Mouse (Mus musculus) lung, embryonic 16.5 days (tissue): Measurements from ENCODE around the gene Rnf220. TPM values are rescaled to one million over a fixed set of nuclear protein-coding genes. Genes with fewer than 3 reads are reported as not detected.

Source experiments
- ATAC-seq: fragments of 200-750 bp; cut with Nextera tagmentation; 2 replicates; pipeline ENCODE4 v1.8.0; 2017; ENCODE audit warnings: low read depth, mild to moderate bottlenecking, moderate library complexity
- H3K27ac ChIP-seq: fragments of 300-500 bp; sonication (generic); 2 replicates; pipeline ENCODE4 v1.5.1; 2014; ENCODE audit warnings: mild to moderate bottlenecking, control low read depth, low read length
- H3K27me3 ChIP-seq: fragments of 300-500 bp; sonication (generic); 2 replicates; pipeline ENCODE4 v1.6.1; 2014; ENCODE audit warnings: low read depth, low read length, mixed read lengths; ENCODE audit not compliant: control insufficient read depth, insufficient read depth
- H3K36me3 ChIP-seq: fragments of 300-500 bp; sonication (generic); 2 replicates; pipeline ENCODE4 v1.6.1; 2014; ENCODE audit warnings: low read length; ENCODE audit not compliant: control insufficient read depth, insufficient read depth
- H3K4me1 ChIP-seq: fragments of 300-500 bp; sonication (generic); replicated peaks from 2 replicates; pipeline ENCODE4 v1.6.1; 2014; ENCODE audit warnings: low read length, mixed read lengths; ENCODE audit not compliant: control insufficient read depth, insufficient read depth
- H3K4me2 ChIP-seq: fragments of 300-500 bp; sonication (generic); 2 replicates; pipeline ENCODE4 v1.6.1; 2014; ENCODE audit warnings: low read depth, low read length, control low read depth
- H3K4me3 ChIP-seq: fragments of 300-500 bp; sonication (generic); 2 replicates; pipeline ENCODE4 v1.5.1; 2014; ENCODE audit warnings: mild to moderate bottlenecking, low read length, control low read depth
- H3K9ac ChIP-seq: fragments of 300-500 bp; sonication (generic); 2 replicates; pipeline ENCODE4 v1.6.1; 2014; ENCODE audit warnings: low read length, control low read depth
- H3K9me3 ChIP-seq: fragments of 300-500 bp; sonication (generic); 2 replicates; pipeline ENCODE4 v1.6.1; 2016; ENCODE audit warnings: low read length; ENCODE audit not compliant: control insufficient read depth
- WGBS: fragments of 180-500 bp; shearing (Covaris S2); extraction: QIAGEN DNeasy Blood & Tissue Kit; methylation state at CpG from one replicate; pipeline ENCODE4 v1.1.7; 2014; 5-methylcytosine and 5-hydroxymethylcytosine counted together
- polyA plus RNA-seq: library from polyadenylated mRNA; unstranded; fragments of >200 nt; fragmentation: Nextera tagmentation; extraction: Ambion mirVana; gene quantifications from 2 replicates; pipeline ENCODE4 v1.2.1, GENCODE M21; 2015

Gene Rnf220
- polyA plus RNA-seq, 1 experiment from 2014 or later, result 61.5 TPM

DNA sequence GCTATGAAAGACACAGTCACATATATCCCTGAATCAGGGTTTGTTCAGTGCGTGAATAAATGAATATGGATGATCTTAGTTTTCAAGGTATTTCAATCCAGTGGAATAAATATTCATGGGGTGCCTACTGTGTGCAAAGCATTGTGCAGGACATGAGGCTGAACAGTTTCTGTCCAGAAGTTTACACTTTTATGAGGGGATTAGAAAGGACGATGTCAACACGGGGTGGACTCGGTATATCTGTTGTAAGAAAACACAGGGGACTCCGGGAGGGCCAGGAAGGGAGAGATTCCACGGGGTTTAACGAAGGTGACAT is 135.3 kb downstream of the Rnf220 start:
- Histone ChIP-seq H3K27ac (no peak overlapping the region), H3K36me3 (no peaks in the 10 kb centered on the region), H3K9me3 (no peaks in the 10 kb centered on the region), H3K4me1 (no peaks in the 10 kb centered on the region), H3K27me3 (no peaks in the 10 kb centered on the region), H3K9ac (no peak overlapping the region), H3K4me2 (no peak overlapping the region), H3K4me3 (no peak overlapping the region)
- WGBS, result 46% methylated on average over 7 of the region's 7 CpGs
- no peak for ATAC-seq

DNA sequence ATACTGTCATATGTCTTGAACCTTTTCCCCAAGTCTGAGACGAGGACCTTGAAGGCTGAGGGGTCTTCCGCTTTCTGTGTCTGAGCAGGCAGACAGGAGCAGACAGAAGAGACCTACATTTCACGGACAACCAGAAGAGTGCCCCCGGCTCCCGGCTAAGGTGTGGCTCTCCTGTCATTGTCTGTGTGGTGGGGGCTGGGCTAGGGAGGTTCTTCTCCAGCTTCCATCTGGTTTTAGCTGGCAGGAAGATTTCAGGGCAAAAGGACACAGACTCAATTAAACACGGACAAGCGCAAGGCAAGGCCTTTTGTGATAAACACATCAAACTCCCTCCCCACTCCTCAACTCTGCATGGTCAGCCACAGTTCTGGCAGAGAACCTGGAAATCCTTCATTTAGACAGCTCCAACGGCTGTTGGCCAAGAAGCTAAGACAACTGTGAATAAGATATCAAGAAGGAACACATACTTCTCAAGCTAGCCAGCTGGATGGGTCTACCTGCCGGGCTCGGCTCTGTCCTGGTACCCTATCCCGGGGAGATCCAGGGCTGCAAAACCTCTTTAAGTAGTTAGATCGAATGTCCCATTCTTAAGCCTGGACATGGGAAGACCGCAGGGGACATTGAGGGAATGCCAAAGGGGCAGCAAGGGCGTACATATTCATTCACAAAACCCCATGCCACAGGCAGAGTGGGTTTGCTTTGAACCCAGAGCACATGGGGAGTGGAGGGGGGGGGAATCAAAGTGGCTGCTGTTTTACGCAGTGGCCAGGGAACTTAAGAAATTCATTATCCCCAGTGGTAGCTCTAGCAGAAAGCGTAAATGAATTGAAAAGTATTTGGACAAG is 135.9 kb downstream of the Rnf220 start:
- WGBS, result 49% methylated on average over 16 of the region's 16 CpGs
- no peaks in the 10 kb centered on the region for H3K27me3 ChIP-seq
- ATAC-seq, result no peak

DNA sequence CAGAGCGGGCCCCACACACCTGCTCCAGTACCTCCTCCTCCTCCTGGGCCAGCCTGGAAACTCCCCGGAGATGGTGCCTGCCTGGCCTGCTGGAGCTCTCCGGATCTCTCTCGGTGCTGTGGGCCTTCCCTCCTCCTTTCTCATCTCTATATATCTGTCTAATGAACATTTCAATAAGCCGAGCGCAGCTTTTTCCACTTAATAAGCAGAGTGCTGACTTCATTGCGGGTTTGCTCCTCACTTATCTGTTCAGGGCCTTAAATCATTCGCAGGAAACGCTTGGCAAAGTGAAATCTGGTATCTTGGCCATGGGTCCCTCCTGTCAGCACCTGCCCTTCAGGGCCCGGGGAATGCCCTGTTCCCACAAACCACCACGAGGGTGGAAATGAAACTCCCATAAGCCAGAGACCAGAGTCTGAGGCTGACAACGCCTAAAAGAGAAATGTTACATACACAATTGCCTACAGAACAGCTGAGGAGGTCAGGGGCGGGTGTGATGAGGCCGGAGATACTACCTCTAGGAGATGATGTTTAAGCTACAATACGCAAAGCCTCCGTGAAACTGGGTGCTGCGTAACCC is 137.0 kb downstream of the Rnf220 start:
- Histone ChIP-seq H3K36me3 (no peaks in the 10 kb centered on the region), H3K27ac (no peak overlapping the region), H3K27me3 (no peaks in the 10 kb centered on the region), H3K9me3 (no peaks in the 10 kb centered on the region), H3K4me1 (0 out of 2 replicates have a peak, but pooled peaks cover 4% of the 10 kb centered on the region), H3K9ac (no peak overlapping the region), H3K4me2 (no peak overlapping the region), H3K4me3 (no peak overlapping the region)
- WGBS, result 75% methylated on average over 17 of the region's 17 CpGs
- ATAC-seq, result no peak

More for the DNA sequence above, 135.9 kb downstream of the Rnf220 start:
- Histone ChIP-seq H3K4me1 (0 out of 2 replicates have a peak, but pooled peaks cover 4% of the 10 kb centered on the region), H3K4me3 (no peak overlapping the region), H3K4me2 (no peak overlapping the region), H3K36me3 (no peaks in the 10 kb centered on the region), H3K9ac (no peak overlapping the region), H3K27ac (no peak overlapping the region), H3K9me3 (no peaks in the 10 kb centered on the region)

DNA sequence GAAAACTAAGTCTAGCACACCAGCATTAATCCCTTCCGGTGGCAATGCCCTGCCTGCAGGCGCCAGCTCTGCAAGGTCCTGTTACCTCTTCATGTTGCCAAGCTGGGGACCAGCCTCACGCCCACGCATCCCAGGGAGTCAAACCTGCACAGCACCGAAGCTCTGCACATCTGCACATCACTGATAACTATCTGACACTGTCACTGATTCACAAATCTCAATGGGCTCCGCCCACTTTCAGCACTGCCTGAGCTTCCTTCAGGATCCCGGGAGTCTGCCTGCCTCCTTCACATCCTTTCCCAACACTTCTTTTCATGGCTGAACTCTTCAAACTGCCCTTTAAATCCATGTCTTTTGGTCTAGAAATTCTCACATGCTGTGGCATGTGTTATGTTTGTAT is 138.9 kb downstream of the Rnf220 start:
- no peaks in the 10 kb centered on the region for H3K27me3 ChIP-seq
- 0 out of 2 replicates have a peak, but pooled peaks cover 4% of the 10 kb centered on the region for H3K4me1 ChIP-seq
- H3K4me2 ChIP-seq, result no peak overlapping the region
- no peaks in the 10 kb centered on the region for H3K36me3 ChIP-seq
- H3K9ac ChIP-seq, result no peak overlapping the region
- WGBS, result 49% methylated on average over 7 of the region's 7 CpGs
- no peak overlapping the region for H3K27ac ChIP-seq
- no peak overlapping the region for H3K4me3 ChIP-seq
- no peaks in the 10 kb centered on the region for H3K9me3 ChIP-seq
- ATAC-seq, result no peak

DNA sequence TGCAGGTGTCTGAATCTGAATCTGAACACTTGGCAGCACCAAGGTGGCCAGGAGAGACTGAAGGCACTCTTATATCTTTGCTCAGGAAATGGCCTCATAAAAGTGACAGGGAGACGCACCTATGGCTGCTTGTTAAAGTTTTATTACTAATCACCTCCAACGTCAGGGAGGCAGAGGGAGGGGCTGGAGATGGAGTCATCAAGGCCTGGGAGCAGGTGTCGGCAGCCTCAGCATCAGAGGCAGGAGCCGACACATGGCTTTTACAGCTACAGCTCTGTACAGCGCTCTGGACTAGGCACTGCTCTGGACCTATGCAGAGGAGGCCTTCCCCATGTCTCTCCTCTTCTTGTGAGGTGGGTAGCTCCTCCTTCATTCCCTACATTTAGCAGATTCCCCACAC is 139.7 kb downstream of the Rnf220 start:
- WGBS, result 70% methylated on average over 5 of the region's 5 CpGs
- no peak overlapping the region for H3K9ac ChIP-seq
- no peak overlapping the region for H3K27ac ChIP-seq
- no peak overlapping the region for H3K4me3 ChIP-seq
- no peaks in the 10 kb centered on the region for H3K9me3 ChIP-seq
- no peaks in the 10 kb centered on the region for H3K27me3 ChIP-seq
- H3K36me3 ChIP-seq, result no peaks in the 10 kb centered on the region
- H3K4me1 ChIP-seq, result 0 out of 2 replicates have a peak, but pooled peaks cover 4% of the 10 kb centered on the region
- no peak for ATAC-seq
- no peak overlapping the region for H3K4me2 ChIP-seq

DNA sequence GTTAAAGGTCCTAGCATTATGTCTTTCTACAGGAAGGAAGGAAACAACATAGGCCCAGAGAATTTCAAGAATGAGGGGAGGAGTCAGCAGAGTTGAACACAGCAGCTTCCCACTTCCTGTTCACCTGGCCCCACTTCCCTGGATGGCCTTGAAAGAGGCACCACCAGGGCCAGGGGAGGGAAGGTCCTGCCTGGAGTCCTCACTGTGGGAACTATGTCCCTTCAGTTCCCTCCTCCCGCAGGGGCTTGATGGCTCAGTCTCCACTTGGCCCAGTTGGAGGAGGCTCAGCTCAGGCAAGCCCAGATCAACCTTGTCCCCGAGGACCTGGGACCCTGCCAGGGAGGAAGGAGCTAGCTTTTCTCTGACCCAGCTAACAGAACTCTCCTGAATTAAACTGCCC is 140.6 kb downstream of the Rnf220 start:
- H3K27me3 ChIP-seq, result no peaks in the 10 kb centered on the region
- H3K4me3 ChIP-seq, result no peak overlapping the region
- ATAC-seq, result peak; percentile 63
- H3K4me2 ChIP-seq, result no peak overlapping the region
- WGBS, result 58% methylated on average over 2 of the region's 2 CpGs
- H3K4me1 ChIP-seq, result 0 out of 2 replicates have a peak, but pooled peaks cover 4% of the 10 kb centered on the region
- no peaks in the 10 kb centered on the region for H3K9me3 ChIP-seq
- peak overlapping the region; percentile 60 for H3K27ac ChIP-seq
- no peaks in the 10 kb centered on the region for H3K36me3 ChIP-seq
- 0 out of 2 replicates have a peak overlapping the region, but pooled peaks have one; percentile 7 for H3K9ac ChIP-seq

DNA sequence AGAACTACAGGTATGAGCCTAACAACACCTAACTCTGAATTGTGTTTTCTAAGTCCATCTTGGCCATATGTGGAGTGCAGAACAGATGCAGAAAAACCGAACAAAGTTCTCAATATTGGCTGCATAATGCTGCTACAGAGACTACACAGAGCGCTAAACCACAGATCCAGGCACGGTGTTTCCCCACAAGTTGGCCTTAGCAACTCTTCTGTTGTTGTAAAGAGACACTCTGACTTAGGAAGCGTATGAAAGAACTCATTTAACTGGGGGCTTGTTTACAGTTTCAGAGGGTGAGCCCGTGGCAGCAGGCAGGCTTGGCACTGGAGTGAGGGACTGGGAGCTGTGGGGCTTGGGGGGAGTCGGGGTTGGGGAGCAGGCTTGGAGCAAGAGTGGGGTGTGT is 142.2 kb downstream of the Rnf220 start:
- no peak overlapping the region for H3K4me2 ChIP-seq
- H3K9me3 ChIP-seq, result no peaks in the 10 kb centered on the region
- no peaks in the 10 kb centered on the region for H3K27me3 ChIP-seq
- no peaks in the 10 kb centered on the region for H3K36me3 ChIP-seq
- H3K4me1 ChIP-seq, result 0 out of 2 replicates have a peak, but pooled peaks cover 4% of the 10 kb centered on the region
- no peak overlapping the region for H3K27ac ChIP-seq
- 76% methylated on average over 6 of the region's 6 CpGs for WGBS
- H3K9ac ChIP-seq, result no peak overlapping the region
- no peak overlapping the region for H3K4me3 ChIP-seq
- ATAC-seq, result no peak

DNA sequence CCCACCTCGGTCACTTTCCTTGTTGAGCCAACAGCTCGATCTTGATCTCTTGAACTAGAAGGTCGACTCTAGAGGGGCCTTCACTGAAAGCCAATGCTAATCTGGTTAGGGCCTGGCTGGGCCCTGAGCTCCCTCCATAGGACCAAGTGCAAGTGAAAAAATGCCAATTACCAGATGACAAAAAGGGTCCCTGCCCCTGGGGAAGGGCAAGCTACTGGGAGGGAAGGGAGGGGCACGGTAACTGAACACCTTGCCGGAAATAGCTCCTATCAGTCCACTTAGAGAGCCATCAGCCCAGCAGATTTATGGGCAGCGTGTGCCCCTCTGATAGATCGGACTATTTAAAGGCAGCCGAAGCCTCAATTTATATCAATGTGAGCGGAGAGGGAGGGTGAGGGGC is 143.9 kb downstream of the Rnf220 start:
- WGBS, result 53% methylated on average over 9 of the region's 9 CpGs
- Histone ChIP-seq H3K9ac (no peak overlapping the region), H3K4me3 (no peak overlapping the region), H3K9me3 (no peaks in the 10 kb centered on the region), H3K4me1 (0 out of 2 replicates have a peak, but pooled peaks cover 4% of the 10 kb centered on the region), H3K27ac (no peak overlapping the region), H3K36me3 (no peaks in the 10 kb centered on the region), H3K4me2 (no peak overlapping the region), H3K27me3 (no peaks in the 10 kb centered on the region)
- ATAC-seq, result no peak

DNA sequence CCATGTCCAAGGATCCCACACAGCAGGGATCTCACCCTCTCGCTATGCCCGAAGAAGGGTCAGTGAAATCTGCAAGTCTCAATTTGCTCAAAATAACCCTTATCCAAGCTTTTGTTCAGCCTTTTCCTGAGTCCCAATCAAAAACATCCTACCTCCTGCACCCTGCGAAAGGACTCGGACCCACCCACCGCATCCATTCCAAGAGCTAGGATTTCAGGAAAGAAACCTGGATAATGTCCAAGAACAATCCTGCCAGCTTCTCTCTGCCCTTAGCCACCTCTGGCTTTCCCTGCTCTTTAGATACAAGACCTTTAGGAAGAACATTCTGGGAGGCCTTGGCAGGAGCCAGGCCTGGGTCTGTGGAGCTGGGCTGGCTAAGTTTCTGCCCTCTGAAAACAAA is 144.8 kb downstream of the Rnf220 start:
- Histone ChIP-seq H3K9ac (no peak overlapping the region), H3K4me3 (no peak overlapping the region), H3K27me3 (no peaks in the 10 kb centered on the region), H3K9me3 (no peaks in the 10 kb centered on the region), H3K27ac (no peak overlapping the region), H3K36me3 (no peaks in the 10 kb centered on the region), H3K4me1 (0 out of 2 replicates have a peak, but pooled peaks cover 4% of the 10 kb centered on the region), H3K4me2 (no peak overlapping the region)
- WGBS, result 79% methylated on average over 5 of the region's 5 CpGs
- no peak for ATAC-seq
